Mouse (Mus musculus): Measurements from ENCODE around the gene E130114P18Rik. TPM values are rescaled to one million over a fixed set of nuclear protein-coding genes. Genes with fewer than 3 reads are reported as not detected.

Gene E130114P18Rik
- polyA plus RNA-seq, 1 experiment: not detected

DNA sequence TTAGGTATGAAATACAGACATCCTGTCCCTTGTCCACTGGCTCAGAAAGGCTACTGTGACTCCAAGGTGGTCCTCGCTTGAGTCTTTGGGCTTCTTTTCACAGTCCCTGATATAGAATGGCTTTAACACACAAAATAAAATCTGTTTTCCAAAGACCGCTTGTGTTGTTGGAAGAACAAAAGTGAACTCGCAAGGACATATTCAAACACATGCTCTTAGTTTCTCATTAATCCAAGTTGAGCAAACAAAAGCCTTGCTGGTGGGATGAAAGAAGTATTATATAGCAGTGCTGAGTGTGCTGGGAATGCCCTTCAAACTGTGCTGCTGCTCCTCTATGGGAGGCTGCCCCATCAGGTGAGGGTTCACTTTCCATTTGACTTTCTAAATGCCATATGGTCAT is 169.7 kb downstream of the E130114P18Rik start:
- Histone ChIP-seq H3K4me1 (ENCODE audit: control insufficient read depth, insufficient read depth, insufficient read length, low read length) (peaks cover 3% of the 10 kb centered on the region; the same call in 1 of the 2 replicates), H3K4me3 (ENCODE audit: low read depth, low read length) (no peak overlapping the region), H3K27me3 (ENCODE audit: control insufficient read depth, insufficient read depth, low read length) (no peaks in the 10 kb centered on the region), H3K27ac (ENCODE audit: insufficient read depth, low read depth, low read length) (no peak overlapping the region), H3K36me3 (ENCODE audit: control insufficient read depth, insufficient read depth, low read length) (no peaks in the 10 kb centered on the region)
- no peak for TF ChIP-seq POLR2A (IDR thresholded peaks at IDR 0.05; ENCODE audit: low read depth, low read length)
- TF ChIP-seq CTCF (IDR thresholded peaks at IDR 0.05; ENCODE audit: extremely low read depth, insufficient read length, insufficient replicate concordance, low read depth, low read length): no peak
- WGBS: 84% methylated on average over 3 of the region's 3 CpGs

DNA sequence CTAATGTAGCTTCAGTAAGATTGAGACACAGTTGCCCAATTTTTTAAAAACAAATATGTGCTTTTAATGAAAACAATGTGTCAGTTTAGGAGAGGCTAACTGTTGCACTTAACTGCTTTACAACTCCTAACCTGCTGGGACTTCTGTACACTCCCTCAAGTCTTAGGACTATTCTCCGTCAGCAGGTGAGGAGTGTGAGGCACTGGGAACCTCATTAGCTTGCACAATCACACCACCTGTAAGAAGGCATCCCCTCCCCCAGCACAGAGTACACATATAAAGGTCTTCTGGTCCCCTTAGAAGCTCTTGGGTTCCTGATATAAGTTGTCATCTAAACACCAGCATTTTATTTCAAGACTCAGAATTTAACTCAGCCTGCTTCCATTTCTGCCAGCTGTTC is 170.7 kb downstream of the E130114P18Rik start:
- Histone ChIP-seq H3K27ac (ENCODE audit: insufficient read depth, low read depth, low read length) (no peak overlapping the region), H3K4me3 (ENCODE audit: low read depth, low read length) (no peak overlapping the region), H3K36me3 (ENCODE audit: control insufficient read depth, insufficient read depth, low read length) (no peaks in the 10 kb centered on the region), H3K27me3 (ENCODE audit: control insufficient read depth, insufficient read depth, low read length) (no peaks in the 10 kb centered on the region), H3K4me1 (ENCODE audit: control insufficient read depth, insufficient read depth, insufficient read length, low read length) (peaks cover 3% of the 10 kb centered on the region; the same call in 1 of the 2 replicates)
- WGBS: 70% methylated on average over 1 of the region's 1 CpGs
- TF ChIP-seq POLR2A (IDR thresholded peaks at IDR 0.05; ENCODE audit: low read depth, low read length): no peak
- TF ChIP-seq CTCF (IDR thresholded peaks at IDR 0.05; ENCODE audit: extremely low read depth, insufficient read length, insufficient replicate concordance, low read depth, low read length): no peak

DNA sequence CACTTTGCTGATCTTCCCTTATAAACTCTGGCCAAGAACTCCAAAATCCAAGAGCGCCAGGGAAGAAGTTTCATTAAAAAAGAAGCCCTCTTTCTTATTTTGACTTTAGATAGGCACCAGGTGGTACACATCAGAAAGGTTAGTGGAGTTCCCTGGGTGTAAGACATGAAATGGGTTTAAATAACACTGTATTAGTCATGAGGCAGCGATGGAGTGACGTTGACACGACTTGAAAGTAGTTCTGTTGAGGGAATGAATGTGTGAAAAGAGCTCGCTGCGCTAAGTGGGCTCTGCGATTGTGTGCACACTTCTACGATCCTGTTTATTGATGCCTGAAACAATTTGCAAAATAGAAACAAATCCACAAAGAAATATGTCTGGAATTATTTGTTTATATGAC is 171.4 kb downstream of the E130114P18Rik start:
- Histone ChIP-seq H3K27me3 (ENCODE audit: control insufficient read depth, insufficient read depth, low read length) (no peaks in the 10 kb centered on the region), H3K36me3 (ENCODE audit: control insufficient read depth, insufficient read depth, low read length) (no peaks in the 10 kb centered on the region), H3K4me1 (ENCODE audit: control insufficient read depth, insufficient read depth, insufficient read length, low read length) (peaks cover under 1% of the 10 kb centered on the region; the same call in 1 of the 2 replicates), H3K27ac (ENCODE audit: insufficient read depth, low read depth, low read length) (no peak overlapping the region), H3K4me3 (ENCODE audit: low read depth, low read length) (no peak overlapping the region)
- TF ChIP-seq CTCF (IDR thresholded peaks at IDR 0.05; ENCODE audit: extremely low read depth, insufficient read length, insufficient replicate concordance, low read depth, low read length) (no peak), POLR2A (IDR thresholded peaks at IDR 0.05; ENCODE audit: low read depth, low read length) (no peak)
- WGBS: 80% methylated on average over 8 of the region's 8 CpGs

DNA sequence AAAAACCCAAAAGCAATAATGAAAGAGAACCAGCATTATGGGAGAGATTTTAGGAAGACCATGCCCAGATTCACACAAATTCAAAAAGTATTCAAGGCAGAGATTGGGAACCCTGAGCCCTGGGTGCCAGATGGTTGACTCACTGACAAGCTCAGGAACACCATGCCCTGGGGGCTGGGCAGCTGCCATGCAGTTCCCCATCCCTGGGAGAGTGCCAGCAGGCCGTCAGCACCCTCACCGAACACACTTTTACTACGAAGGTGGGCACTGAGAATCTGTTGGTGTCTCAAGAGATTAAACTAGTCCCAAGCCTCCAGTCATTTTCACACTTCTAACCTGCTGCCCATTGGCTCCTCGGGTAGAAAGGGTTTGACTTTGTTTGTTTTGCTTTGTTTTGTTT is 175.3 kb downstream of the E130114P18Rik start:
- TF ChIP-seq POLR2A (IDR thresholded peaks at IDR 0.05; ENCODE audit: low read depth, low read length) (no peak), CTCF (IDR thresholded peaks at IDR 0.05; ENCODE audit: extremely low read depth, insufficient read length, insufficient replicate concordance, low read depth, low read length) (no peak)
- H3K4me1 ChIP-seq (ENCODE audit: control insufficient read depth, insufficient read depth, insufficient read length, low read length): no peaks in the 10 kb centered on the region
- no peaks in the 10 kb centered on the region for H3K27me3 ChIP-seq (ENCODE audit: control insufficient read depth, insufficient read depth, low read length)
- 77% methylated on average over 4 of the region's 4 CpGs for WGBS
- H3K27ac ChIP-seq (ENCODE audit: insufficient read depth, low read depth, low read length): no peak overlapping the region
- H3K4me3 ChIP-seq (ENCODE audit: low read depth, low read length): no peak overlapping the region
- H3K36me3 ChIP-seq (ENCODE audit: control insufficient read depth, insufficient read depth, low read length): no peaks in the 10 kb centered on the region

DNA sequence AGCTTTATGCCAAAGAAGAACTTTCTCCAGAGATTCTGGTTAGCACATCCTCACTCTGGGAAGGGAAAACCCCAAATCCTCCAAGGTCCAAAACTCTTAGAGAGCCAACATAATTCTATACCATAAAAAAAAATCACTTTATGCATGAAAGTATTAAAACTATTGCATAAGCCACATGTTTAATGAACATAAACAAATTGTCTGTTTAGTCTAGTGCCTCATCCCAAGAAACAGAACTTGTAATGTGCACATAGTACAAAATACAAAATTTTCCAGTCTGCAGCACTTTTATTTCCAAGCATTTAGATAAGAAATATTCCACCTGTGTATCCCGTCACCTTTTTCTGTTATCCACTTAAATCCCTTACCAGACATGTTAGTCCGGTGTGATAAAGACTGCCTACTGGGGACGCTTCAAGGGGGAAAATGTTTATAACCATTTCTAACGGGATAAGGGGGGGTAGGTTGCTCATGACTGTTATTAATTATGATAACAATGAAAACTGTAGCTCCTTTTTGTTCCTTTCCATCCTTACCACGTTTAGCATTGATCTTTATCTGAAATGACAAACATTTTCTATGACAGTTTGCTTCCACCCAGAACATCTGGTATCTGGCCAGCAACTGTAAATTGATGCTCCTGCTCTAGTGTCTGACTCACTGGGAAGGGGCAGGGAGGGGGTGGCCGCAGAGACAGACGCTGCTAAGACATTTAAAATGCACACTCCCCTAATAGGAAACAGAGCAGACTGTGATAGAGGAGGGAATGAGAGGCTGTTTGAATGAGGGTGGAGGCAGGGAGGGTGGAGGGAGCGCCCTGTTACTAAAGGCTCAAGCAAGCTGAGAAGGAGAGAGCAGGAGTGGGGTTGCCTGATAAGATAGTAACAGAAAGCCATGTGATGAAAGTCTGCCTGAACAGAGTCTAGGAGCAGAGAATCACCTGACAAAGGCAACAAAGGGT is 176.7 kb downstream of the E130114P18Rik start:
- 35% methylated on average over 8 of the region's 8 CpGs for WGBS
- H3K27ac ChIP-seq (ENCODE audit: insufficient read depth, low read depth, low read length): no peak overlapping the region

DNA sequence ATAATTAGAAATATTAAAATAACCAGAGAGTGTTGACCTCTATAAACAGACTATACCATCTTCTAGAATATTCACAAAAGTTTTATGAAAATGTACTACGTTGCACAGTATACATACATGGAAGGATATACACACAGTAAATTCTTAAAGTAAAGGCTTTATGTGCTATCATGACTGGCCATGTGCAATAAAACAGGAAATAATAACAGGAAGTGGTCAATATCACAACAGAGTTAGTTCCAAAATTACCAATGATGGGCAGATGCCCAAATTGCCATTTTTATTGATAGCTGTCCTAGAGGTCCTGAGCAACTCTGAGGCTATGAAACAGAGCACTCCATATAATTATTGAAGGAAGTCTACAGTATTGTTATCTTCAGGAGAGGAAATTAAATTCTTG is 180.4 kb downstream of the E130114P18Rik start:
- Histone ChIP-seq H3K4me1 (ENCODE audit: control insufficient read depth, insufficient read depth, insufficient read length, low read length) (no peaks in the 10 kb centered on the region), H3K27ac (ENCODE audit: insufficient read depth, low read depth, low read length) (no peak overlapping the region), H3K27me3 (ENCODE audit: control insufficient read depth, insufficient read depth, low read length) (no peaks in the 10 kb centered on the region; the same call in 1 of the 2 replicates), H3K36me3 (ENCODE audit: control insufficient read depth, insufficient read depth, low read length) (no peaks in the 10 kb centered on the region), H3K4me3 (ENCODE audit: low read depth, low read length) (no peak overlapping the region)
- WGBS: 89% methylated on average over 1 of the region's 1 CpGs
- TF ChIP-seq CTCF (IDR thresholded peaks at IDR 0.05; ENCODE audit: extremely low read depth, insufficient read length, insufficient replicate concordance, low read depth, low read length) (no peak), POLR2A (IDR thresholded peaks at IDR 0.05; ENCODE audit: low read depth, low read length) (no peak)

More for the DNA sequence above, 176.7 kb downstream of the E130114P18Rik start:
- Histone ChIP-seq H3K27me3 (ENCODE audit: control insufficient read depth, insufficient read depth, low read length) (no peaks in the 10 kb centered on the region; the same call in 1 of the 2 replicates), H3K4me1 (ENCODE audit: control insufficient read depth, insufficient read depth, insufficient read length, low read length) (no peaks in the 10 kb centered on the region), H3K4me3 (ENCODE audit: low read depth, low read length) (no peak overlapping the region), H3K36me3 (ENCODE audit: control insufficient read depth, insufficient read depth, low read length) (no peaks in the 10 kb centered on the region)
- TF ChIP-seq CTCF (IDR thresholded peaks at IDR 0.05; ENCODE audit: extremely low read depth, insufficient read length, insufficient replicate concordance, low read depth, low read length) (no peak), POLR2A (IDR thresholded peaks at IDR 0.05; ENCODE audit: low read depth, low read length) (no peak)

DNA sequence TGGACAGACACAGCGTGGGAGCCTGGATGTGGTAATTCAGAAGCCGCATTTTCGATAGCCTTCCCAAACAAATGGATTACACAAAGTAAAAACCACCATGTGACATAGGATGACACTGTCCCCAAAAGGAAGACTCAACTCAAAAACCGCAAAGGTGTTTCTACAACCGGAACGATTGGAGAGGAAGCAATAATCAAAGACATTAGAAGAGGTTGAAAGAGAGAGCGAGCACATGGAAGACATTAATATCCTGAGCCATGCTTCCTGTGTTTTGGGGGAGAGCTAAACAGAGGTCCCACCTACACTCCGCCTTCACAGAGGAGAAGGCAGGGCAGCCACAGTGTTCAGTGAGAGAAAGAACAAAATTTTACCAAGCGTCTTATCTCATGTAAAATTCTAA is 181.5 kb downstream of the E130114P18Rik start:
- WGBS: 92% methylated on average over 9 of the region's 9 CpGs
- no peak for TF ChIP-seq CTCF (IDR thresholded peaks at IDR 0.05; ENCODE audit: extremely low read depth, insufficient read length, insufficient replicate concordance, low read depth, low read length)
- no peak for TF ChIP-seq POLR2A (IDR thresholded peaks at IDR 0.05; ENCODE audit: low read depth, low read length)
- Histone ChIP-seq H3K4me3 (ENCODE audit: low read depth, low read length) (no peak overlapping the region), H3K36me3 (ENCODE audit: control insufficient read depth, insufficient read depth, low read length) (no peaks in the 10 kb centered on the region), H3K4me1 (ENCODE audit: control insufficient read depth, insufficient read depth, insufficient read length, low read length) (no peaks in the 10 kb centered on the region), H3K27ac (ENCODE audit: insufficient read depth, low read depth, low read length) (no peak overlapping the region), H3K27me3 (ENCODE audit: control insufficient read depth, insufficient read depth, low read length) (no peaks in the 10 kb centered on the region; the same call in 1 of the 2 replicates)

Measured in small intestine, adult 2 months (tissue).